In the genomic region with DNA sequence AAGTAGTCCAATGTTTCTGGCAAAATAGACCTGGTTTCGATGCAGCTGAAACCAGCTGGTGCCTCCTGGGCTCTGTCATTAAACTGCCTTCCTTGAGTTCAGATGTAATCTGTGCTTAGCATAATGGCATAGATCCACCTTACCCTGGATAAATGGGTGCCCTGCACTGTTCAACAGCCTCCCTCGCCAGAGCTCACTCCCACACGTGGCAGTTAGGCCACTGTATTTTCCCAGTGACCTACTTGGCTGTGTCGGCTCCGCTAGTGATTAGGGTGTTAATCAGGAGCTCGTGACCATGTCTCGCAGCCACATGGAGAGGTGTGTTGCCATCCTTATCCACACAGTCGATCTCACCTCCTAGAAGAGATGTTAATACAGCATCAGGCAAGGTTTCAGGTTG, we compare ENCODE assay signal across 19 mouse cellular contexts.
"Had no signal": no experiment of that assay in that cellular context is flagged by ENCODE, and none has a peak within 500 bp of the region (broad histone marks: within the 10 kb centered on the region; RNA-seq: fewer than 3 reads in every experiment).

No protein-coding gene starts in this region.

- H3K36me3 ChIP-seq: kidney, embryonic 15.5 days; liver, embryonic 13.5 days; neural tube, embryonic 13.5 days had no signal

- H3K9me3 ChIP-seq: kidney, embryonic 15.5 days; liver, embryonic 13.5 days; neural tube, embryonic 13.5 days had no signal

- H3K27me3 ChIP-seq: kidney, embryonic 15.5 days; liver, embryonic 13.5 days; neural tube, embryonic 13.5 days had no signal

- H3K9ac ChIP-seq: kidney, embryonic 15.5 days; liver, embryonic 13.5 days; neural tube, embryonic 13.5 days had no signal

- H3K4me2 ChIP-seq: kidney, embryonic 15.5 days; liver, embryonic 13.5 days; midbrain, embryonic 11.5 days; neural tube, embryonic 13.5 days had no signal

- H3K4me3 ChIP-seq: kidney, embryonic 15.5 days; left cerebral cortex, adult 2 months; liver, embryonic 13.5 days; myocyte; neural tube, embryonic 13.5 days had no signal

- H3K4me1 ChIP-seq: kidney, embryonic 15.5 days; liver, embryonic 13.5 days had no signal

- DNase-seq: kidney, adult 8-10 months; kidney, postnatal 10 days; kidney, postnatal 36 days; layer of hippocampus, postnatal 36 days; liver, embryonic 13.5 days; lung, adult 2 months; lung, postnatal 14 days; lung, postnatal 4 days; midbrain, embryonic 14.5 days; right cerebral cortex, postnatal 25 days; spleen, adult 18-20 months; thymus, adult 18-20 months; thymus, postnatal 14 days; thymus, postnatal 4 days had no signal

- H3K27ac ChIP-seq: kidney, embryonic 15.5 days; left cerebral cortex, adult 2 months; liver, embryonic 13.5 days; neural tube, embryonic 13.5 days had no signal
